Mouse (Mus musculus) lung, embryonic 14.5 days (tissue): ENCODE results near the gene Wasf2. TPM values are rescaled to one million over a fixed set of nuclear protein-coding genes. Genes with fewer than 3 reads are reported as not detected.

Source experiments
- ATAC-seq: fragments of 200-750 bp; cut with Nextera tagmentation; 2 replicates; pipeline ENCODE4 v1.8.0; 2017; ENCODE audit warnings: mild to moderate bottlenecking, moderate TSS enrichment, moderate library complexity; ENCODE audit not compliant: insufficient read depth
- DNase-seq: peaks from one replicate; pipeline ENCODE4 v3.0.0-alpha.2; 2015
- H3K27ac ChIP-seq: fragments of 300-500 bp; sonication (generic); 2 replicates; pipeline ENCODE4 v1.5.1; 2014; ENCODE audit warnings: low read depth, mild to moderate bottlenecking, moderate library complexity
- H3K27me3 ChIP-seq: fragments of 300-500 bp; sonication (generic); 2 replicates; pipeline ENCODE4 v1.6.1; 2014; ENCODE audit warnings: low read length, control low read depth; ENCODE audit not compliant: insufficient read depth
- H3K36me3 ChIP-seq: fragments of 300-500 bp; sonication (generic); 2 replicates; pipeline ENCODE4 v1.6.1; 2014; ENCODE audit warnings: control low read depth; ENCODE audit not compliant: insufficient read depth
- H3K4me1 ChIP-seq: fragments of 300-500 bp; sonication (generic); 2 replicates; pipeline ENCODE4 v1.6.1; 2014; ENCODE audit warnings: antibody characterized with exemption, control low read depth; ENCODE audit not compliant: insufficient read depth
- H3K4me2 ChIP-seq: fragments of 300-500 bp; sonication (generic); 2 replicates; pipeline ENCODE4 v1.6.1; 2014; ENCODE audit warnings: mild to moderate bottlenecking
- H3K4me3 ChIP-seq: fragments of 300-500 bp; sonication (generic); 2 replicates; pipeline ENCODE4 v1.5.1; 2014; ENCODE audit warnings: low read depth, low read length
- H3K9ac ChIP-seq: fragments of 300-500 bp; sonication (generic); 2 replicates; pipeline ENCODE4 v1.6.1; 2014
- H3K9me3 ChIP-seq: fragments of 300-500 bp; sonication (generic); 2 replicates; pipeline ENCODE4 v1.6.1; 2016; ENCODE audit warnings: low read depth, low read length, control low read depth
- CTCF ChIP-seq: IDR thresholded peaks from 2 replicates; pipeline ENCODE4 v1.5.1; 2016; ENCODE audit warnings: antibody characterized with exemption, low read depth
- WGBS: fragments of 180-500 bp; shearing (Covaris S2); extraction: QIAGEN DNeasy Blood & Tissue Kit; methylation state at CpG from one replicate; pipeline ENCODE4 v1.1.7; 2014; 5-methylcytosine and 5-hydroxymethylcytosine counted together
- polyA plus RNA-seq: library from polyadenylated mRNA; unstranded; fragments of >200 nt; fragmentation: Nextera tagmentation; extraction: Ambion mirVana; gene quantifications from 2 replicates; pipeline ENCODE4 v1.2.1, GENCODE M21; 2014

The Wasf2 gene
- polyA plus RNA-seq, 1 experiment from 2014 or later = 101 TPM

DNA sequence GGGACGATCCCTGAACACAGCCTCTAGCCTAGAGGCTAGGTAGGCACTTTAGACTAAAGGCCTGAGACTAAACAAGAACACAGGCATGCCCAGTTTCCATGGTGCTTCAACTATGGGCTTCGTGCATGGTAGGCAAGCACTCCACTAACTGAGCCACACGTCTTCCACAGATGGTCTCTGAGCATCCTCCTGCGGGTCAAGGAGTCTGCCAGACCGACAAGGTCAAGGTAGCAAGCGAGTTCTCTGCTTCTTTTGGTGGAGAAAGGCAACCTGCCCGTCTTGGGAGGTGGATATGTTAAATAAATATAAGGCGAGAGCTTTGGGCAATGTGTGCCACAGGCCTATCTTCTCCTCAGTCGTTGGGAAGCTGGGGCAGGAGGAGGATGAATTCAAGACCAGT, 28.6 kb upstream of the Wasf2 start:
- no peak for TF ChIP-seq CTCF
- Histone ChIP-seq H3K27me3 (no peaks in the 10 kb centered on the region), H3K4me3 (no peak overlapping the region), H3K9me3 (no peaks in the 10 kb centered on the region), H3K27ac (no peak overlapping the region), H3K36me3 (no peaks in the 10 kb centered on the region), H3K4me2 (no peak overlapping the region), H3K4me1 (peaks cover 12% of the 10 kb centered on the region), H3K9ac (no peak overlapping the region)
- ATAC-seq = no peak
- no peak for DNase-seq
- 71% methylated on average over 9 of the region's 9 CpGs for WGBS

DNA sequence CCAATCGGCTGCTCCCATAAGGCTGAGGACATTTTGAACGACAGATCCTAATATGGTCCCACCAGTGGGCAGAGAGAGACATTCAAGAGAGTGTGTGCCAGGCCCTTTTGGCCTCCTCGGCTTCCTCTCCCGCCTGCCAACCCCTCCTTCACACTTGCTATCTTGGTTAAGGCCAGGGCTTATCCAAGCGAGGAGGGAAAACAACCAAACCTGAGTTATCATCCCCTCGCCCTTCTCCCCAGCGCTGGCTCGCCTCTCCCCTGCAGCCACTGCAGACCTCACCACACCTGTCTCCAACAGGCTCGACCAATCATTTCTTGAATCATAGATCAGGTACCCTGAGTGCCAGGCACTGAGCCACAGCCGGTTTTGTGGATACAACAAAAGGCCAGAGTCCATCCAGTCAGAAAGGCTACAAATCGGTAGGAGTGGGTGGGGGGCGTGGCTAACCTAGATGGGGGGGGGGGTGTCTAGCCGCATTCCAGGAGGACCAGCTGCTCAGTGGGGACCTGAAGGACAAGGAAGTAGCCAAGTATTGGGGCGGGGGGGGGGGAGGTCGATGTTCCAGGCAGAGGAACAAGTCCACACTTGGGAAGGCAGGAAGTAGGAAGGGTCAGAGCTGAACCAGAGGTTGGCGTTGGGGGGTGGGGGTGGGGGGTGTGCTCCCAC, 26.6 kb upstream of the Wasf2 start:
- peak; percentile 57 for DNase-seq
- Histone ChIP-seq H3K4me1 (peaks cover 12% of the 10 kb centered on the region), H3K36me3 (no peaks in the 10 kb centered on the region), H3K27me3 (no peaks in the 10 kb centered on the region), H3K9ac (no peak overlapping the region), H3K4me3 (no peak overlapping the region), H3K4me2 (peak overlapping the region; percentile 16), H3K27ac (peak overlapping the region; percentile 89), H3K9me3 (no peaks in the 10 kb centered on the region)
- peak; percentile 80 for ATAC-seq
- WGBS = 17% methylated on average over 16 of the region's 16 CpGs
- no peak for TF ChIP-seq CTCF

DNA sequence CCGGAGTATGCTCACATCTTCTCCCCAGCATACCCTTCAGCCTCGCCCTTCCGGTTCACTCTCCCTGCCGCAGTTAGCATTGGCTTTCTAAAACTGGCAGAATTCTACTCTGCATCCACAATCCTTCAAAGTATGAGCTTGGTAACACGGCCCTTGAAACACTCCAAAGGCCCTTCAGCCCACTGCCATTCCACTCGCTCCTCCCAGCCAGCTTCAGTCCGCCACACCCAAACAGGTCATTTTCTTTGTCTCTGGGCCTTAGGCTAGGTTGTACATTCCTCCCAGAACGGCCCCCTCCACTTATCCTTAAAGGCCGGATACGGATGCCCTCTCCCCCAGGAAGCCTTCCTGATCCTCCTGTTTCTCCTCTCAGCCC, 26.1 kb upstream of the Wasf2 start:
- no peaks in the 10 kb centered on the region for H3K36me3 ChIP-seq
- H3K4me1 ChIP-seq = peaks cover 12% of the 10 kb centered on the region
- H3K27ac ChIP-seq = peak overlapping the region; percentile 89
- TF ChIP-seq CTCF = no peak
- H3K9ac ChIP-seq = no peak overlapping the region
- 19% methylated on average over 10 of the region's 10 CpGs for WGBS
- H3K4me3 ChIP-seq = no peak overlapping the region
- peak overlapping the region; percentile 16 for H3K4me2 ChIP-seq
- no peaks in the 10 kb centered on the region for H3K27me3 ChIP-seq
- DNase-seq (peak; percentile 69), ATAC-seq (peak; percentile 71)
- H3K9me3 ChIP-seq = no peaks in the 10 kb centered on the region

DNA sequence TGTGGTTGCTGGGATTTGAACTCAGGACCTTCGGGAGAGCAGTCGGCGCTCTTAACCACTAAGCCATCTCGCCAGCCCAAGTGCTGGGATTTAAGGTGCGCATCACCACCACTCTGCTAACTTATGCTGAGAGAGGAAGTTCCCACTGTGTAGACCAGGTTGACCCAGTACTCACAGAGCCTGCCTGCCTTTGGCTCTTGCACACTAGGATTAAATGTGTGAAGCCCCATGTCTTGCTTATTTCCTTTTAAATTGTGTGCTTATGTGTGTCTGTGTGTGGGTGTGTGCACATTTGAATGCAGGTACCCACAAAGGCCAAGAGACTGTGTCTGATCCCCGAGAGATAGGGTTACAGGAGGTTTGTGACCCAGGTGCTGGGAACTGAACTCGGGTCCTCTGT, 23.6 kb upstream of the Wasf2 start:
- Histone ChIP-seq H3K9me3 (no peaks in the 10 kb centered on the region), H3K9ac (no peak overlapping the region), H3K27ac (no peak overlapping the region), H3K4me2 (no peak overlapping the region), H3K4me1 (peaks cover 12% of the 10 kb centered on the region), H3K27me3 (no peaks in the 10 kb centered on the region), H3K4me3 (no peak overlapping the region), H3K36me3 (no peaks in the 10 kb centered on the region)
- DNase-seq (no peak), ATAC-seq (no peak)
- TF ChIP-seq CTCF = no peak
- WGBS = 93% methylated on average over 7 of the region's 7 CpGs

DNA sequence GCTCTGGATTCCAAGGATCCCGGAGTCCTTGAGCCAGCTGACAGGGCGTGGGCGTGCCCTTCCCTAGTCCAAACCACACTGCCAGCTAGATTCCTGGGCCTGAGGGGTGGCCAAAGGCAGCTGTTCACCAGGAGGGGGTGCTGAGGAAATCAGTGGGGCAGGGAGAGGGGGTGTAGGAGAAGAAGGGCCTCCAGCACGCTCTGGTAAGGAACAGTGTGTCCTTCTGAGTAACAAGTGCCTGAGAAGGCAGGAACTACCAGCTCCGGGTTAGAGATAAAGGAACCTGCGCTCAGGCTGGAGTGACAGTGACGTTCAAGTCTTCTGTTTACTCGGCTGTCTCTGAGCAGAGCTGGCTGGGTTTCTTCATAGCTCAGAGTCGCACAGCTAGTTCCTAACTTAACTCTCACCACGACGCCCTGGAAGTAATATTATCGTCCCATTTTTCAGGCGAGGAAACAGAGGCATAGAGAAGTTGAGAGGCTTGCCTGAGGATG, 22.5 kb upstream of the Wasf2 start:
- Histone ChIP-seq H3K4me3 (no peak overlapping the region), H3K9ac (no peak overlapping the region), H3K4me2 (no peak overlapping the region), H3K27me3 (no peaks in the 10 kb centered on the region), H3K36me3 (no peaks in the 10 kb centered on the region), H3K27ac (peak overlapping the region; percentile 58), H3K9me3 (no peaks in the 10 kb centered on the region), H3K4me1 (peaks cover 12% of the 10 kb centered on the region)
- peak; percentile 59 for DNase-seq
- peak; percentile 46 for TF ChIP-seq CTCF
- 27% methylated on average over 13 of the region's 13 CpGs for WGBS
- ATAC-seq = no peak

- Histone ChIP-seq H3K9ac (no peak overlapping the region), H3K27me3 (no peaks in the 10 kb centered on the region), H3K27ac (peak overlapping the region; percentile 58; the same call in 1 of the 2 replicates), H3K4me2 (no peak overlapping the region), H3K4me1 (peaks cover 6% of the 10 kb centered on the region), H3K9me3 (no peaks in the 10 kb centered on the region), H3K36me3 (no peaks in the 10 kb centered on the region), H3K4me3 (no peak overlapping the region)
- TF ChIP-seq CTCF = no peak
- DNase-seq = peak; percentile 20
- 56% methylated on average over 13 of the region's 13 CpGs for WGBS
- no peak for ATAC-seq
These were observed 21.6 kb upstream of the Wasf2 start for GRCm38 (mm10) chr4:133108481-133109334.

DNA sequence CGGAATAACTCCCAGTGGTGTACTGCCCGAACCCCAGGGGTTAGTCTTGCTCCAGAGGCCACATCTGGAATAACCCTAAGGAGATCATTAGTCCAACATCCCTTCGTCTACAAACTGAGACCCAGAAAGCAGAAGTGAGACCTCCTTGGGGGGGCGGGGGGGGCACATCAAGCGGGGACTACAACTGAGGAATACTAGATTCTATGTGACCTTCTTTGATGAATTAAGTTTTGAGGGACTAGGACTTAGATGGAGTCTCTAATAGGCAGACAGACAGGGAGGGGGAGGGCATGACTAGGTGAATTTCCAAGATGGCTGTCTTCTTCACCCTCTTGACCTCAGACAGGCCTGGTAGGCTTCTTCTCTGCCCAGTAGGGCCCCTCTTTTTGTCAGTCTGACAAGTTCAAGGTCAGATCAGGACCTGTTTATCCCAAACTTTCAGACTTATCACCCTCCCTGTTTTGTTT, 20.9 kb upstream of the Wasf2 start:
- no peak for TF ChIP-seq CTCF
- no peak overlapping the region for H3K9ac ChIP-seq
- 77% methylated on average over 5 of the region's 5 CpGs for WGBS
- ATAC-seq (no peak), DNase-seq (no peak)
- H3K9me3 ChIP-seq = no peaks in the 10 kb centered on the region
- H3K36me3 ChIP-seq = no peaks in the 10 kb centered on the region
- H3K4me3 ChIP-seq = no peak overlapping the region
- no peak overlapping the region for H3K4me2 ChIP-seq
- 0 out of 2 replicates have a peak overlapping the region, but pooled peaks have one; percentile 24 for H3K27ac ChIP-seq
- no peaks in the 10 kb centered on the region for H3K27me3 ChIP-seq
- no peaks in the 10 kb centered on the region for H3K4me1 ChIP-seq
